Mouse (Mus musculus) MEL (cell line): ENCODE results near the gene Naa10. TPM values are rescaled to one million over a fixed set of nuclear protein-coding genes. Genes with fewer than 3 reads are reported as not detected.

Experiments used
- DNase-seq: peaks from one replicate; pipeline ENCODE4 v3.0.0; 2011; ENCODE audit warnings: low read depth, low spot score
- H3K27ac ChIP-seq: 2 replicates; pipeline ENCODE4 v1.5.1; 2012; ENCODE audit warnings: low read depth, mild to moderate bottlenecking, control low read depth, low read length, moderate library complexity; ENCODE audit not compliant: control insufficient read depth
- H3K27me3 ChIP-seq, 2 experiments: fragments of 150-350 bp in 1 of 2; sonication (generic) in 1 of 2; 2 replicates each; pipeline ENCODE4 v1.6.1; 2012; ENCODE audit warnings: low read length in 2 of 2, mild to moderate bottlenecking in 2 of 2, improper control_type of control experiment in 1 of 2, moderate library complexity in 1 of 2; ENCODE audit not compliant: insufficient read depth in 2 of 2, control insufficient read depth in 1 of 2
- H3K36me3 ChIP-seq, 2 experiments: 2 replicates each; pipeline ENCODE4 v1.6.1; 2012 to 2014; ENCODE audit warnings: low read length in 2 of 2, improper control_type of control experiment in 1 of 2, inconsistent platforms in 1 of 2, mild to moderate bottlenecking in 1 of 2; ENCODE audit not compliant: insufficient read depth in 2 of 2, control insufficient read depth in 1 of 2
- H3K4me1 ChIP-seq, 2 experiments: fragments of 150-350 bp in 1 of 2; sonication (generic) in 1 of 2; 2 replicates each; pipeline ENCODE4 v1.6.1; 2012; ENCODE audit warnings: low read length in 2 of 2, improper control_type of control experiment in 1 of 2, mild to moderate bottlenecking in 1 of 2; ENCODE audit not compliant: insufficient read depth in 2 of 2, control insufficient read depth in 1 of 2
- H3K4me3 ChIP-seq, 2 experiments: fragments of 150-350 bp in 1 of 2; sonication (generic) in 1 of 2; 2 replicates each; pipeline ENCODE4 v1.5.1; 2012; ENCODE audit warnings: low read depth in 2 of 2, low read length in 2 of 2, mild to moderate bottlenecking in 2 of 2, moderate library complexity in 2 of 2, control low read depth in 1 of 2, improper control_type of control experiment in 1 of 2; ENCODE audit not compliant: control insufficient read depth in 1 of 2, insufficient read depth in 1 of 2
- H3K79me2 ChIP-seq: 2 replicates; pipeline ENCODE4 v1.6.1; 2012; ENCODE audit warnings: mild to moderate bottlenecking, low read length, moderate library complexity; ENCODE audit not compliant: control insufficient read depth, poor library complexity, insufficient read depth
- H3K9ac ChIP-seq: 2 replicates; pipeline ENCODE4 v1.6.1; 2012; ENCODE audit warnings: low read depth, mild to moderate bottlenecking, control low read depth, low read length, moderate library complexity; ENCODE audit not compliant: control insufficient read depth, poor library complexity, severe bottlenecking
- H3K9me3 ChIP-seq: fragments of 150-350 bp; sonication (generic); replicated peaks from 2 replicates; pipeline ENCODE4 v1.6.1; 2012; ENCODE audit warnings: mild to moderate bottlenecking, low read length, improper control_type of control experiment, moderate library complexity; ENCODE audit not compliant: insufficient read depth
- BHLHE40 ChIP-seq: IDR thresholded peaks from 2 replicates; pipeline ENCODE4 v1.6.1; 2012; ENCODE audit warnings: low read depth, mild to moderate bottlenecking, inconsistent platforms, low read length, improper control_type of control experiment, borderline replicate concordance
- CHD1 ChIP-seq: IDR thresholded peaks from 2 replicates; pipeline ENCODE4 v1.6.1; 2012; ENCODE audit warnings: low read depth, mild to moderate bottlenecking, inconsistent platforms, low read length, improper control_type of control experiment
- CHD2 ChIP-seq: IDR thresholded peaks from 2 replicates; pipeline ENCODE4 v1.6.1; 2011; ENCODE audit warnings: low read length, improper control_type of control experiment
- CTCF ChIP-seq, 3 experiments: IDR thresholded peaks in 2 of 3; conservative IDR thresholded peaks in 1 of 3; 2 replicates each; pipeline ENCODE4 v1.5.1; 2011 to 2012; ENCODE audit warnings: low read length in 3 of 3, low read depth in 2 of 3, mild to moderate bottlenecking in 2 of 3, improper control_type of control experiment in 1 of 3, inconsistent platforms in 1 of 3, mixed read lengths in 1 of 3, moderate library complexity in 1 of 3; ENCODE audit not compliant: control insufficient read depth in 1 of 3, insufficient read depth in 1 of 3, poor library complexity in 1 of 3, severe bottlenecking in 1 of 3
- E2F4 ChIP-seq: IDR thresholded peaks from 2 replicates; pipeline ENCODE4 v1.6.1; 2011; ENCODE audit warnings: low read depth, low read length, improper control_type of control experiment, borderline replicate concordance
- GABPA ChIP-seq: IDR thresholded peaks from 2 replicates; pipeline ENCODE4 v1.6.1; 2012; ENCODE audit warnings: low read depth, mild to moderate bottlenecking, inconsistent platforms, low read length, improper control_type of control experiment, moderate library complexity
- JUND ChIP-seq: IDR thresholded peaks from 2 replicates; pipeline ENCODE4 v1.6.1; 2011; ENCODE audit warnings: low read depth, mild to moderate bottlenecking, improper control_type of control experiment, low read length
- KAT2A ChIP-seq: conservative IDR thresholded peaks from 2 replicates; pipeline ENCODE4 v1.6.1; 2012; ENCODE audit warnings: low read depth, low read length, improper control_type of control experiment, inconsistent platforms
- MAX ChIP-seq: IDR thresholded peaks from 2 replicates; pipeline ENCODE4 v1.6.1; 2011; ENCODE audit warnings: low read length, improper control_type of control experiment
- MEF2A ChIP-seq: IDR thresholded peaks from 2 replicates; pipeline ENCODE4 v1.6.1; 2014; ENCODE audit warnings: low read depth, mild to moderate bottlenecking, inconsistent platforms, low read length, improper control_type of control experiment; ENCODE audit not compliant: poor library complexity, insufficient replicate concordance, severe bottlenecking; ENCODE audit errors: extremely low read depth
- NRF1 ChIP-seq: IDR thresholded peaks from 2 replicates; pipeline ENCODE4 v1.6.1; 2014; ENCODE audit warnings: low read depth, mild to moderate bottlenecking, inconsistent platforms, low read length, improper control_type of control experiment, moderate library complexity; ENCODE audit not compliant: poor library complexity, insufficient read depth, severe bottlenecking
- POLR2A ChIP-seq, 2 experiments: IDR thresholded peaks; 2 replicates each; pipeline ENCODE4 v1.6.1; 2011 to 2012; ENCODE audit warnings: low read length in 2 of 2, mild to moderate bottlenecking in 2 of 2, control low read depth in 1 of 2, improper control_type of control experiment in 1 of 2, low read depth in 1 of 2, moderate library complexity in 1 of 2; ENCODE audit not compliant: control insufficient read depth in 1 of 2, insufficient read depth in 1 of 2, poor library complexity in 1 of 2
- POLR2AphosphoS5 ChIP-seq: IDR thresholded peaks from 2 replicates; pipeline ENCODE4 v1.6.1; 2012; ENCODE audit warnings: low read depth, borderline replicate concordance, mild to moderate bottlenecking, inconsistent platforms, low read length, moderate library complexity, mixed read lengths
- RAD21 ChIP-seq: IDR thresholded peaks from 2 replicates; pipeline ENCODE4 v1.6.1; 2011; ENCODE audit warnings: mild to moderate bottlenecking, low read depth, low read length, improper control_type of control experiment
- SMC3 ChIP-seq: IDR thresholded peaks from 2 replicates; pipeline ENCODE4 v1.6.1; 2011; ENCODE audit warnings: low read depth, low read length, improper control_type of control experiment
- TAL1 ChIP-seq: IDR thresholded peaks from 2 replicates; pipeline ENCODE4 v1.6.1; 2012; ENCODE audit warnings: mild to moderate bottlenecking, inconsistent platforms, low read length, moderate library complexity, mixed read lengths
- ZC3H11A ChIP-seq: IDR thresholded peaks from 2 replicates; pipeline ENCODE4 v1.6.1; 2012; ENCODE audit warnings: low read depth, mild to moderate bottlenecking, inconsistent platforms, low read length, improper control_type of control experiment
- ZKSCAN1 ChIP-seq: IDR thresholded peaks from 2 replicates; pipeline ENCODE4 v1.6.1; 2012; ENCODE audit warnings: low read depth, mild to moderate bottlenecking, inconsistent platforms, low read length, improper control_type of control experiment, moderate library complexity
- polyA plus RNA-seq, 2 experiments: library from polyadenylated mRNA; stranded (reverse) in 1 of 2; unstranded in 1 of 2; fragments of >175 nt in 1 of 2; fragments of >200 nt in 1 of 2; gene quantifications; 2 replicates each; pipeline versions ENCODE4 v1.2.1 to v1.2.4; 2012; ENCODE audit warnings: low replicate concordance in 2 of 2, low read depth in 1 of 2; ENCODE audit not compliant: insufficient read length in 2 of 2, insufficient read depth in 1 of 2, missing spikeins in 1 of 2
- total RNA-seq: library from RNA; depleted of rRNA; stranded (reverse); fragments of 300-350 nt; gene quantifications from 2 replicates; pipeline ENCODE4 v1.2.3, GENCODE M21; 2012

Gene Naa10
- total and polyA plus RNA-seq, 3 experiments: 174 to 417 (median 253) TPM

DNA sequence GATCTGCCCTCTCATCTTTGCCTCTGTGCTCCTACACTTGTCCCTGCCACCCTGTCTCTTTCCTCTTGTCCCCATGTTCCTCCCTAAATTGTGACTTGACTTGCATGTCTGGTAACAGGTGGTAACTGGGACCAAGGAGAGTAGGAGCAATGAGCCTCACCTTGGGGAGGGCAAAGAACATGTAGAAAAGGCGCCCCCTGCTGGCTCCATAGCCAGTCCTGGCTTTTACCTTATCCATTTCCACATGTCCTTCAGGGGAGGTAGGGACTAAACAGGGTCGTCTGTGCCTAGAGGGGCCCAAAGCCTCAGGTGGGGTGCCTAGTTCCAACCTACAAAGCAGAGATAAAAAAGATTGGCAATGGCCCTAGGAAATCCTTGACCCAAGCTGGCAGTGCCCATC is 26.0 kb downstream of the Naa10 start, which contains the start of gene L1cam:
L1cam (minus strand) TSS at position 387 of the 400 bp plus-strand sequence.
- Histone ChIP-seq H3K36me3 (no peaks in the 10 kb centered on the region), H3K9me3 (no peaks in the 10 kb centered on the region), H3K27ac (no peak within 1 kb of the TSS), H3K4me1 (no peaks in the 10 kb centered on the region), H3K27me3 (no peaks in the 10 kb centered on the region), H3K9ac (no peak within 1 kb of the TSS), H3K4me3 (no peak within 1 kb of the TSS), H3K79me2 (no peaks in the 10 kb centered on the region)
- TF ChIP-seq ZC3H11A: peak; percentile 23; the same call in 1 of the 2 replicates
- TF ChIP-seq SMC3: peak; percentile 68
- peak; percentile 41 to 67 (median 64); a peak in 5 of 6 replicates for TF ChIP-seq CTCF (IDR thresholded peaks at IDR 0.05 in 2 of 3, conservative IDR thresholded peaks at IDR 0.05 in 1 of 3; ENCODE audit: control insufficient read depth in 1 of 3, insufficient read depth in 1 of 3, low read depth in 2 of 3, low read length in 3 of 3, poor library complexity in 1 of 3, severe bottlenecking in 1 of 3)
- TF ChIP-seq MAX: no peak
- TF ChIP-seq NRF1: no peak
- peak; percentile 58 for TF ChIP-seq RAD21
- DNase-seq: peak; percentile 53

DNA sequence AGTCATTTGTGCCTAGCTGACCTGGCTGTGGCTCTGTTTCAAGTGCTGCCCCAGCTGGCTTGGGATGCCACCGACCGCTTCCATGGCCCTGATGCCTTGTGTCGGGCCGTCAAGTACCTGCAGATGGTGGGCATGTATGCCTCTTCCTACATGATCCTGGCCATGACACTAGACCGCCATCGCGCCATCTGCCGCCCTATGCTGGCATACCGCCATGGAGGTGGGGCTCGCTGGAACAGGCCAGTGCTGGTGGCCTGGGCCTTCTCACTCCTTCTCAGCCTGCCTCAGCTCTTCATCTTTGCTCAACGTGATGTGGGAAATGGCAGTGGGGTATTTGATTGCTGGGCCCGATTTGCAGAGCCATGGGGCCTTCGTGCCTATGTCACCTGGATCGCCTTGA is 28.9 kb downstream of the Naa10 start:
- H3K27ac ChIP-seq: no peak overlapping the region
- no peaks in the 10 kb centered on the region for H3K9me3 ChIP-seq
- H3K4me1 ChIP-seq: no peaks in the 10 kb centered on the region
- no peak for TF ChIP-seq GABPA
- no peak for TF ChIP-seq KAT2A
- no peak for TF ChIP-seq BHLHE40
- no peak for TF ChIP-seq MEF2A
- TF ChIP-seq ZC3H11A: no peak
- TF ChIP-seq CTCF (IDR thresholded peaks at IDR 0.05 in 2 of 3, conservative IDR thresholded peaks at IDR 0.05 in 1 of 3; ENCODE audit: control insufficient read depth in 1 of 3, insufficient read depth in 1 of 3, low read depth in 2 of 3, low read length in 3 of 3, poor library complexity in 1 of 3, severe bottlenecking in 1 of 3): no peak
- TF ChIP-seq POLR2AphosphoS5: no peak
- no peak for TF ChIP-seq MAX
- no peak for TF ChIP-seq E2F4
- no peak for TF ChIP-seq CHD1
- TF ChIP-seq ZKSCAN1: no peak
- no peak for TF ChIP-seq TAL1
- no peak for TF ChIP-seq POLR2A (IDR thresholded peaks at IDR 0.05; ENCODE audit: control insufficient read depth in 1 of 2, insufficient read depth in 1 of 2, low read depth in 1 of 2, low read length in 2 of 2, poor library complexity in 1 of 2)
- no peak for TF ChIP-seq SMC3
- no peak for TF ChIP-seq CHD2
- no peak for TF ChIP-seq JUND
- no peaks in the 10 kb centered on the region for H3K36me3 ChIP-seq
- H3K9ac ChIP-seq: no peak overlapping the region
- DNase-seq: no peak
- no peaks in the 10 kb centered on the region for H3K79me2 ChIP-seq
- no peaks in the 10 kb centered on the region for H3K27me3 ChIP-seq
- no peak overlapping the region for H3K4me3 ChIP-seq
